Mouse (Mus musculus) spleen, adult 2 months (tissue): ENCODE results near the gene Atxn7l3.

Source experiments
- CTCF ChIP-seq: fragments of 200-500 bp; IDR thresholded peaks from 2 replicates; pipeline ENCODE4 v1.5.1; 2011; ENCODE audit warnings: mild to moderate bottlenecking, inconsistent platforms; ENCODE audit not compliant: insufficient read depth, insufficient read length, insufficient replicate concordance; ENCODE audit errors: extremely low read depth
- POLR2A ChIP-seq: fragments of 200-500 bp; IDR thresholded peaks from 2 replicates; pipeline ENCODE4 v1.6.1; 2011; ENCODE audit warnings: low read depth, low read length, inconsistent platforms

DNA sequence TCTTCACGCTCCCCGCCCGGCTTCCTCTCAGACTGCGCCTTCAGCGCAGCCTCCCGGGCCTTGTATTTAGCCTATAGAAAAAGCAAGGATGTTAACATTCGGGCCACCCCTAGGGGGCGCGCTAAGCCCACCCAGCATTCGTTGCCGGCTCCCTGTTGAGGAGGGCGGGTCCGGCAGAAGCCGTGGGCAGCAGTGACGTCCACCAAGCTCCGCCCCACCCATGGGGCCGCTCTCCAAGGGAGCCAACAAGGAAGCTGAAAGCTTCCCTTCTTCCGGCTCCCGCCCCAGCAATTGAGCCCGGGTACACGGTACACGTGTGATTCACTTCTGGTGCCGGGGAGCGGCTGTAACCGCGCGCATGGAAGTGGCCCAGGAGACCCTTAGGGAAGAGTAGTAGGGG, 12.5 kb upstream of the Atxn7l3 start:
- TF ChIP-seq CTCF (peak; percentile 94), POLR2A (no peak)
